Mouse (Mus musculus) lung, adult 18-20 months (tissue): Measurements from ENCODE around the gene Cenpj.

ENCODE experiments used
- DNase-seq, 2 experiments: peaks; one replicate each; pipeline ENCODE4 v3.0.0; 2022; ENCODE audit warnings: mixed read lengths in 2 of 2

The Cenpj gene

DNA sequence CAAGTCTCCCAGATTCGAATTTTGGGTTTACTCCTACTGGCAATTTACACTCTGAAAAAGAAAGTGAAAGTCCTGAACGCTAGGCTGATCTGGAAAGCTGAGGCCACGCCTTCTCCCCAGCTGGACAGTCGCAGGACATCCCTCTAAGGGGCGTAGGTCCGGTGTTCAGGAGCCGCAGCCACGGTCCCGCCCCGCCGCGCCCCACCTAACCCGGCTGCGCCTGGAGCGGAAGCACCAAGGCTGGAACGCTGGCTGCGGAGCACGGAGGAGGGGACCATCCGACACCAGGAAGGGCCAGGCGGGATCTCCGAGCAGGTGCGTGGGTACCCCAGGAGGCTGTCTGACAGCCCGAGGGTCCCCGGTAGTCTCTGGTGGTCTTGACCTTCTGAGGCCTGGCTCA, at the start of gene Cenpj, which contains the start of gene Parp4:
TSS of gene Cenpj (minus strand) at position 10 of the 400 bp plus-strand sequence.
TSS of gene Parp4 (plus strand) at position 204 of the 400 bp plus-strand sequence.
- DNase-seq: peak; percentile 95 to 96

DNA sequence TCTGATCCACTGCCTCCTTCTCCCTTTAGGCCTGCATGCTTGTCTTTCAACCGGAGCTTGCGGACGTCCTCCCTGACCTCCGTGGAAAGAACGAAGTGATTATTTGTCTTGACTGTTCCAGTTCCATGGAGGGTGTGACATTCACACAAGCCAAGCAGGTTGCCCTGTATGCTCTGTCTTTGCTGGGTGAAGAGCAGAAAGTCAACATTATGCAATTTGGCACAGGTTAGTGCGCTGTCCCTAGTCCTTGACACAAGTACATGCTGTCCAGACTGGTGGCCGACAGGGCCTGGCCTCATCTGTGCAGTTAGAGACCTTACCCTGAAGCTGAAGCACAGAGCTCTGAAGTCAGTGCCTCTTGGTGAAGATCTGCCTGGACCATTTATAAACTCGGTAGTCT, 45.2 kb upstream of the Cenpj start:
- DNase-seq: peak; percentile 36 to 63

DNA sequence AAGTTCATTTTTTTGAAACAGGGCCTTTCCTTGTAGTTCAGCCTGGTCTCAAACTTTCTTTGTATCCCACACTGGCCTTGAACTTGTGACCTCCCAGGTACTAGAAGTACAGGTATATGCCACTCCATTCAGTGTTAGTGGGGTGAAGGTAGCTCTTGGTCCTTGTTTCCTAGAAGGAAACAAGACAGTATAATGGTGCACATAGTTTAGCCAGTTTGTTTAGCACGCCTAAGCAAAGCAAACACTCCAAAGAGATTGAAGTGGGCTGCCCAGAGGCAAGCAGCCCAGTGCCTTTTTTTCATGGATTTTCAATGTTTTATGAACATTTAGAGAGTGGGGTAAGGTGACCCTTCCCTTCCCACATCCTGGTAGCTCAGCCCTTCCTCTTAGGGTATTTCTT, 42.2 kb upstream of the Cenpj start:
- DNase-seq: peak in 1 of 2 experiments; percentile 2

DNA sequence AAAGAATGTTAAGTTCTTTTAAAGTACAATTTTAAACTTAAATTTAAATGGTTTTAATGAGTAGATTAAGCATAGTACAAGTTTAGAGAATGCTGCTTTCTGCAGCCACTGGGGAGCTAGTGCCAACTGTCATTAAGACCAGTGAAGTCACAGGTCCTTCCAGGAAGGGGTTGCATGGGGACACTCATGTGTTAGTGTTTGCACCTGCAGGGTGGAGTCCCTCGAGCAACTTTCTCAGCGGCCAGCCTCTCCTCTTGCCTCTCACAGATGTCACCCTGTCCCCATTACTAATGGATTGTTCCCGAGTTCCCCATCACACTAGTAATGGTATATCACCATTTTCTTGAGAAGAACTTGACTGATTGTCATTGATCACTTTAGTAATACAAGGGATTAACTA, 38.0 kb upstream of the Cenpj start:
- DNase-seq: no peak

DNA sequence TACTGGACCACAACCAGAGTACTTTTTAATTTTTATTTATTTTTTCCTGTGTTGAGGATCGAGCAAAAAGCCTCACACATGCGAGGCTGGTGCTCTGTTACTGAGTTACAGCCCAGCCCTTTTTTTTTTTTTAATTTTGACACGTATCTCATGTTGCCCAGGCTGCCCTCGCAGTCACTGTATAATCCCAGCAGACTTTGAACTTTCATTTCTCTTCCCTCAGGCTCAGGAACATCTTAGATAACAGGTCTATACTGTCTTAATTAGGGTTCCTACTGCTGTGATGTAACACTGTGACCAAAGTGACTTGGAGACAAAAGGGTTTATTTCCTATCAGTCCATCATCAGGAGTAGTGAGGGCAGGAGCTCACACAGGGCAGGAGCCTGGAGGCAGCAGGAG, 29.9 kb upstream of the Cenpj start:
- DNase-seq: no peak

DNA sequence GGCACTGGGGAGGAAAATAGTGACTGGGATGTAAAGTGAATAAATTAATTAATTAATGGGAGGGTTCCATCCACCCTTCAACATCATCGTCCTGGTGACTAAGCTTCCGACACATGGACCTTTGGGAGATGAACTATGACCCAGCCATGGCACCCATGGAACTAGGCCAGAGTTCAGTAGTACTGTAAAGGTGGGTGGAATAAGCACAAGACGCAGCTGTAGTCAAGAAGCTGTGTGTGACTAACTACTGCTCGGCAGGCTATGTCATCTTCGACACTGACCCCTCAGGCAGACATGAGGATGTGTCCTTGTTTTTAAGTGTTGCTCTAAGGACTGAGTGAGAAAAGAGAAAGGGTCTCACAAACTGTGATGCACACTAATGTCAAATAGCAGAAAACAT, 29.2 kb upstream of the Cenpj start:
- DNase-seq: no peak

DNA sequence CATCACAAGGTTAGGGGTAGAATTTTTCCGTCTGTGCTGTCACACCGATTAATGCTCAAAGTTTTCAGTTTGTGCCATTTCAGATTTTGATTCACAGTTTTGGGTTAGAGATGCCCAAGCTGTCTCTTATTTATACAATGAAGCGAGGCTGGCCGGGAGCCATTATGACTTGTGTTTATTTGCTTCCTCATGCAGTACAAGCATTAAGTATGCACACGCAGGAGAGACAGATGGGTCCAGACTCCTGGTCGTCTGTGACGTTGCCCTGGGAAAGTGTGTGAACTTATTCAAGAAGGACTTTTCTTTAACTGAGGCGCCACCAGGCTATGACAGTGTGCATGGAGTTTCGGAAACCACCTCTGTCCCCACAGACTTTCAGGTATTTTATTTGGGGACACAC, 26.8 kb upstream of the Cenpj start:
- no peak for DNase-seq

DNA sequence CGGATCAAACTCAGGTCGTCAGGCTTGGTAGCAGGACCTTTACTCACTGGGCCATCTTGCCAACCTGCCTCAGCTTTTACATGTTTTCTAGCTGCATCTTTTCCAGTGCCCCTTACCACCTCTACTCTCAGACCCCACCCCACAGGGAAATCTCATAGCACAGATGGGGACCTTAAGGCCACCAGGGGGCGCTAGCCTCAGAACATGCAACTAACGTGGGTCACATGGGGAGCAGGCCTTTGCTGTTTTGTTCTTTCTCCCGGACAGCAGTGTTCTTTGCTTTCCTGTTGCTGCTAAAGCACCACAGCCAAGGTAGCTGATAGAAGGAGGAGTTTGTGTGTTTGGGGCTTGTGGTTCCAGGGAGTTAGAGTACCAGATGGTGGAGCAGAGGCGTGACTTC, 23.5 kb upstream of the Cenpj start:
- peak; percentile 38 to 44 for DNase-seq

DNA sequence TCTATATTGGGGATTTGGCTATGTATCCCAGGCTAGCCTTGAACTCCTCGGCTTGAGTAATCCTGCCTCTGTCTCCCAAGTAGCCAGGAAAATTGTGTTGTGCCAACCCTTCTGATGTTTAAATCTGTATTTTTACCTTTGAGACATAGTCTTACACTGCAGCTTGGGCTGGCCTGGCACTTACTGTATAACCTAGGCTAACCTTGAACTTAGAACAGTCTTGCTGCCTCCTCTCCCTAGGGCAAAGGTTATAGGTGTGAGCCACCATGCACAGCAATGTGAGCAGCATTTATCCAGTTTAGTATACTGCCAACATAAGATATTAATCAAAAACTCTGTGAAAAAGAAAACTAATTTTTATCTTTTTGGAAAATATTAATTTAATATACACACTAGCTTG, 19.6 kb upstream of the Cenpj start:
- DNase-seq: no peak

DNA sequence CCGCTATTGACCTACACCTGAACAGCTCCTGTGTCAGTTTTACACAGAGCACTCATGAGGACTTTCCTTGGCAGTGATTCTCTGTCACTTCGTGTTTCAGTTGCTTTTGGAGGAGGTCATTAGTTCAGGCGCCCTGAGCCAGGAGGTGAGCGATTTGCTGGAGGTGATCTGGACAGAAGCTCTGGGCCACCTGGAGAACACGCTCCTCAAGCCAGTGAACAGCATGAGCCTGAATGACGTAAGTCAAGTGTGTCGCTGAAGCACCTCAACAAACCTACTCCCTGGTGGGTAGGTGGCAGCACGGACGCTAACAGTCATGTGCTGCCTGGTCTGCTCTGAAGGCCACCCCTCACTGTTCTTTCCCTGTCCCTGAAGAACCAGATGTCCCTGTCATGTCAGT, 17.0 kb upstream of the Cenpj start:
- no peak for DNase-seq

DNA sequence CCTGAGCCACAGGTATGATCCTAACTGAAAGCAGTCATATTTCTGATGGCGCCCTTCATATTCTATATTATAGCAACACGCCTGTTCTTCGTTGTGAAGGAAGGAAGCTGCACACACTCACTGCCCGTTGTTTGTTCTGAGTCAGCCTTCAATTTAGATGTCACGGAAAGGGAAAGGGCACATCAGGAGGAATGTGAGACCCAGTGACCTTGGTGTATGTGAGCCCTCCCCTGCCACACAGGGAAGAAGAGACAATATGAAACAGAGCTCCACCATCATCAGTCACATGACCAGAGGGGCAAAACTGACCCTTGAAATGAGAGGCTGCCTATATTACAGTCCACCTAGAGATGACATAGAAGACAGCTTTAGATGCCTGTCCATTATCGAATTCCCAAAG, 7.1 kb upstream of the Cenpj start:
- DNase-seq: no peak

DNA sequence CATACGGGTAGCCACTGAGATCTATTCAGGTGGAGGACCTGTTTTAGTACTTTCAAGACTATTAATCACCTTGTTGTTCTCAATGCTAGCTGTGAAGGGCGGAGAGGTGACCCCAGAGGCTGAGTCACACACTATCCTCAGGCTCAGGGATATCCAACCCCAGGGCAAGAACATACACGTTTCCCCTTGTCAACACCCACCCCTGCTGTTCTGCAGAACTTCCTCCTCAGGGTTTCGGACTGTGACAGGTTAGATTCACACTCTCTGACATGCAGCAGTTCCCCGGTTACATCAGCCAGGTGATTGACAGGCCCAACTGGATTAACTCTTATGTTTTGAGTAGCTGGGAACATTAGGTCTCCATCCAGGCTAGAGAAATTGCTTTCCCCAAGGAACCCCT, 5.9 kb upstream of the Cenpj start:
- no peak for DNase-seq

DNA sequence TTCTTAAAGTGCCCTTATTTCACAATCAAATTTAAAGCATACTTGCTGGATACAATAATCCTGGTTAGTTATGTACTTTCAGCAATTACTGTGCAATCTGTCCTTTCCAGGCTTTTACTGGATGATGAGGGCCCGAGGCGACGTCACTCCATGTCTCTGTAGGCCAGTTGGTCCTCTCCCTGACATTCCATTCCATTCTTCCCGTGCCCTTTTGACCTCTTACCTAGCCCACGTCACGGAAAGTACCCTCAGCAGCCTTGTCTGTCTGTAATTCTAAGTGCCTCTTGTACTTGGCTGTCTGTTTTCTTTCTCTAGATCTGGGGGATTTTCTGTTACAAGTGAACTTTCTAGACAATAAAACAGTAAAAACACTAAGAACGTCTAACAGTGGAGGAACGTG, 3.8 kb upstream of the Cenpj start:
- peak in 1 of 2 experiments; percentile 26 for DNase-seq

DNA sequence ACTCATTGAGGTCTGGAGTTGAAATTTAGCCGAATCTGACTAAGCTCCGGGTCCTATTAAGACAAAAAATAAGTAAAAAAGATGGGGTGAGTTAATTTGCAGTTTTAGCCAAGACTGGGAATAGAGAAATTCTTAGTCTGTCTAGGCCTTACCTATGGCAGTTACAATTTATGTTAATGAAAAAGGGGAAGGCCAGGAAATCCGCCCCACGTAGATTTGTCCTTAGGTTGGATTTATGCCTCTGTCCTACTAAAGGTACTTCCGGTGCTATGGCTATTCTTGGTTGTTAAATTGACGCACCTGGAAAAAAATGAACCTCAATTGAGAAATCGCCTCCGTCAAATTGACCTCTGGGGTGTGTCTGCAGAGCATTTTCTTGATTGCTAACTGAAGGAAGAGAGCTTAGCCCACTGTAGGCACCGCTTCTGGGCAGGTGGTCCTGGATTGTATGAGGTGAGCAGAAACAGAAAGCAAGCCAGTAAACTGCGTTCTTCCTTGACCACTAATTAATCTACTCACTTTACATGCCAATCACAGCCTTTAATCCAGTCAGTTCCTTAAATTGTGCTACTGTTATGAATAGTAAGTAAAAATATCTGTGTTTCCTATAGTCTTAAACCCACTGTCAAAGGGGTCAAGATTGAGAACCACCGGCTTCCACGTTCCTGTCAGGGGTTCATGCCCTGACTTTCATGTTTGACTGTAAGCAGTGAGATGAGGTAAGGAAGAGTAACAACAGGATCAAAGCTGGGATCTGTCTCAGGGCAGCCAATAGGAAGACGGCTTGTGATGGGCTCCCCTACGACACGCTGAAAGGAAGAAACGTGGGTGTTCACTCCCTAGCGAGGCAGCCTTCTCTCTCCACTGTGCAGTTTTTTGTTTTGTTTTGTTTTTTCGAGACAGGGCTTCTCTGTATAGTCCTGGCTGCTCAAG, 1.0 kb upstream of the Cenpj start:
- peak in 1 of 2 experiments; percentile 16 for DNase-seq

DNA sequence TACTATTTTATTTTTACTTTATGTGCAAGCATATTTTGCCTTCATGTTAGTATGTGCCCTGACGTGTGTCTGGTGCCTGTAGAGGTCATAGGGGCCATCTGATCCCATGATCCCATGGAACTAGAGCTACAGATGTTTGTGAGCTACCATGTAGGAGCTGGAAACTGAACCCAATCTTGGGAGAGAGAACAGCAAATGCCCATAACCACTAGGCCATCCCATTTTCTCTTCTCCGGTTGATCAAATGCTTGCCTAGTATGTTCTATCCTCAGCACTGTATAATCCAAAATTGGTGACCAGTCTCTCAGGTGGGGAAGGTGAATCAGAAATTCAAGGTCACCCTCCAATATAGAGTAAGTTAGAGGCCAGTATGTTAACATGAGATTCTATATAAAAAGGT, 2.7 kb downstream of the Cenpj start:
- DNase-seq: no peak

DNA sequence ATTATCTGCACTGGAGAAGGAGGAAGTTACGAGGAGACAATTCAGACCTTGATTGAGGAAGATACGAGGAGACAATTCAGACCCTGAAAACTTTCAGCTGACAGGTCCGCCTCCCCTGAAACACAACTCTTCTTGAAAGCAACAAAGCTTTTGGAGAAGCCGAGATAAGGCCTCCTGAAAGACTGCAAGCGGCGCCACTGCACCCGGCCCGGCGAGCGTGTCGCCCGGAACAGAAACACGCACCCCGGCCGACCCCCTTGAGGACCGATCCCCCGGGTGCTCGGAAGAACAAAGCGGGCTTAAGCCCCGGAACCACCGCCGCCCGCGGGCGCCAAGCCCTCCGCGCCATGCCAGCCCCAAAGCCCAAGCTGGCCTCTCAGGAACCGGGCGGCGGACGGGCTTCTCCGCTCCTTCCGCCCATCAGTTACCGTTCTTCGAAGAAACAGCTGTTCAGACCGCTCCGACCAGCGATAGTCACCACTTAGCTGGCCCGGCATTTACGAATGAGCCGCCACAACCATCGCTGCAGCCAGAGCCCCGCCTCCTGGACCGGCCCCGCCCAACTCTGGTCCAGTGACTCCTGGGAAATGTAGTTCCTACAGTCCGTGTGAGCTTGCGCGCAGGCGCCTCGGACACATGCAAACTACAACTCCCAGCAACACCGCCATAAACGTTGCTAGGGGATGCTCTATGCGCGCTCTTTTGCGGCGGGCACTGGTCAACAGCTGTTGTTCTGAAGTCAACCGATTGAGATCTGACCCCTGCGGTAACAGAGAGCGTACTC, 3.7 kb downstream of the Cenpj start:
- peak; percentile 96 to 97 for DNase-seq

DNA sequence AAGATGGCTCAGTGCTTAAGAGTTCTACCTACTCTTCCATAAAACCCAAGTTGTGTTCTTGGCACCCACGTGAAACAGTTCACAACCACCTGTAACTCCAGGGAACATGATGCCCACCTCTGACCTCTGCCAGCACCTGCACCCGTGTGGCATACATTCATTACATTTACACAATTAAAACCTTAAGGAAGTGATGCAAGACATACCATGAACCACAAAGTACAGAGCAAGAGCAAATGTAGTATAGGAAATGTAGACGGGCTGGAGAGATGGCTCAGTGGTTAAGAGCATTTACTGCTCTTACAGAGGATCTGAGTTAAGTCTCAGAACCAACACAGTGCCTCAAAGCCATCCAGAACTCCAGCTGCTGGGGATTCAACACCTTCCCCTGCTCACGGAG, 6.2 kb downstream of the Cenpj start:
- no peak for DNase-seq

DNA sequence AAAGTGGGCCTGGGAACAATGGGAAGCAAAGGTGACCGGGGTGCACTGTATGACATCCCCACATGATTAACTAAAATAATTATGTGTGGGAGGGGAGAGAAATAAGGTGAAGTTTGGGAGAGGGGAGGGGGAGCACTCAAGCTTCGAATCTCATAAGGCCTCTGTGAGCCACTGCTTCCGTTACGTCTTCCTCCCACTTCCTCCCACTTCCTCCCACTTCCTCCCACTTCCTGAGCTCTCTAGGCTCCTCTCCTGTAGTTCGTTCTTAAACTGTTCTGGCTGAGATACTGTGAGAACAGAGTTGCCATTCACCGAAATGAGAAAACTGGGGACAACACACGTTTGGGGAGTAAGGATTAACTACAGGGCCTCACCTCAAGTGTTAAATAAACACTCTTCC, 7.7 kb downstream of the Cenpj start:
- no peak for DNase-seq

DNA sequence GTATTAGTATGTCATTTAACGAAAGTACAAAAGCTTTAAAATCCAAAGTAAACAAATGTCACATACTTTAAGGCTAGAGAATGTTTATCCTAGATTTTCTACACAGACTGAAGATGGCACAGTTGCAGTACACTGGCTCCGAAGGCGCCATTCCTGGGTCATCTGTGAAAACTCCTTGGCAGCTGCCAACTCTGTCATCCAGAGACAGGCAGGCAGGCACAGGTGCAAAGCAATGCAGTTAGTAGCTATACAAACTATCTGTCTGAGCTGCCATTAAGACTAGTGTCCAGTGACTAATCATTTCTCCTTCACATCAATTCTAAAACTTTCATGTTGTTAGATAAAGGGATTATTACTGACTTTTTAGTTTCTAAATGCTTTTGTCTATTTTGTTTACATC, 16.1 kb downstream of the Cenpj start:
- no peak for DNase-seq

DNA sequence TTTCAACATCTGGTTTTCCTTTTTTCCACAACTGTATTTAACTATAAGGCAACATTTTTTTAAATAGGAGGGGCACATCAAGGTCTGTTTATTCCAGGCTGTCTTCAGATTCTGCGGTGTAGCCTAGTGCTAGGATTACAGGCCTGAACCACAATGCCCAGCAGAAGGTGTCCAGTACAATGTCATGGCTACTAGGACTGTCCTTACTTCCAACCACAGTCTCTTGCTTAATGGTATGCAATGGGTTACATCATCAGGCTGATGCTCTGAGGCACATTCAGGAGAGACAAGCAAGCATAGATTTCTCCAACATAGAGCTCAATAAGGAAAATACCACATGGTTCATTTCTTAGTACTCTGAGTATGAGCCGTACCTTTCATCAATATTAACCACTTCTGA, 20.5 kb downstream of the Cenpj start:
- no peak for DNase-seq

DNA sequence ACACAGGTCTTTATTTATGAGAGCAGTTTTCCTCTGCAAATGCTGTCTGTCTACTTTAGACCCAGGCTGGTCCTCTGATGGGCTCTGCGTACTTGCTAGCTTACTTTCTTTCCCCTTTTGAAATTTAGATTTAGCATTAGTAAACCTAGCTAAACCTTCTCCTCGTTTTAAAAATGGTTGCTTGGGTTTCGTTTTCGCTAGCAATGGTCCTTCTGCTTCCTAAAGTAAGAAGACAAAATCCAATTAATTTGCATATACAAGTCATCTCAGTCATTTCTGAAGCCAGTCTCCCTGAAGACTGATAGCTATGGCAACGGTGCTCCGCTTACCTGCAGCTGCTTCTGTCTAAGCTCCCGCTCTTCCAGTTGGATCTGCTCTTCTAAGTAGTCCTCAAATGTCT, 21.9 kb downstream of the Cenpj start:
- DNase-seq: no peak

DNA sequence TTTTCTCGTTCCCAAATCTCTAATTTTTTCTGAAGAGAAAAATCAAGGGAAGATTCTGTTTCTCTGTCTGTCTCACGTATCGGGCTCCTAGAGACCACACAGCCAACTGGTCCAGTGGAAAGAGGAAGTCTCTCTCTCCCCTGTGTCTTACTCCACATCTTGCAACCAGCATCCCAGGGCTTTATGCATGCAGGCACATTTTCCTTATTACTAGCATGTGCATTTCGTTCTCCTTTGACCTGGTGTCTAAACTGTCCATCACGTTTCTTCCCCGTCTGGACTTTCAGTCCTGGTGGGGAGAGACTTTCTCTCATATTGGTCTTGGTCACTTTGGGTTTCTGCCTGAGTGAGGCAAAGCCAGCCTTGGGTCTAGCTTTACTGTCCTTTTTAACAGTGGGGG, 22.3 kb downstream of the Cenpj start:
- no peak for DNase-seq

DNA sequence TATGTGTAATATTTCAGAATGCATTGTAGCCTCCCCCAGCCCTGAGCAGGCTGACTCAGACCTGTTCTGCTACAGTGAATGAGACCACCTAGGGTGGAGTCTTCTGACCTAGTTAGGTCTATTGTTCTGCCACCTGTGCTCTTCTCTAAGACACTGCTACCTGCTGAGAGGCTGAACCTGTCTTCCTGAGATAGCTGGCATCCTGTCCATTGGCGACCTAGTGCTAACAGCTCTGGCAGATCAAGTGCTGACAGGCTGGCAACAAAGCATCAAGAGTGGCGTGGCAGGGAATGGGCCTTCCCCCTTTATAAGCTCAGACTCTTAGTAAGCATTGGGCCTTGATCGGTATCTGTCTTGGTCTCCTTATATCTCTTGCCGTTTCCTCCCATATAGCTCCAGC, 24.3 kb downstream of the Cenpj start:
- DNase-seq: no peak

DNA sequence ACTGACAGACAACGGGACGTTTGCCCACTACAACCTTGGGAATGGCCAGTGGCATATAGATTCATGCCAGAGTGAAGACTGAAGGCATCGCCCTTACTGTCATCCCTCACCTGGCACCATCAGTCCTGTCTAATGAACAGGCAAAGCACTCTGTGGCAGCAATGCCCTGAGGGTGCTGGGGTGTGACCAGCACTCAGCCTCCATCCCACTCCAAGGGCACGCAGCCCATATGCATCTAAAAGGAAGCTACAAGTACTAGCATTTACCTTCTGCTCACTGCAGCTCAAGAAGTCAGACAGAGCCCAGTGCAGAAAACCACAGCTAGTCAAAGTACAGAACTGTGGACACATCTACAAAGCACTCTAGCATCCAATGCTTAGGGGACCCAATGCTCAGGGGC, 29.7 kb downstream of the Cenpj start:
- DNase-seq: no peak
